Mouse (Mus musculus) embryonic facial prominence, embryonic 10.5 days (tissue): ENCODE data around the gene Cracr2a. TPM values are rescaled to one million over a fixed set of nuclear protein-coding genes. Genes with fewer than 3 reads are reported as not detected.

Experiments used
- DNase-seq: peaks from one replicate; pipeline ENCODE4 v3.0.0-alpha.2; 2017; ENCODE audit warnings: low spot score
- H3K27ac ChIP-seq: fragments of 300-500 bp; sonication (generic); replicated peaks from 2 replicates; pipeline ENCODE4 v1.5.1; 2016; ENCODE audit warnings: mild to moderate bottlenecking
- H3K27me3 ChIP-seq: fragments of 300-500 bp; sonication (generic); replicated peaks from 2 replicates; pipeline ENCODE4 v1.6.1; 2016; ENCODE audit warnings: low read depth, mild to moderate bottlenecking; ENCODE audit not compliant: poor library complexity, severe bottlenecking
- H3K36me3 ChIP-seq: fragments of 300-500 bp; sonication (generic); replicated peaks from 2 replicates; pipeline ENCODE4 v1.6.1; 2016; ENCODE audit warnings: mild to moderate bottlenecking, moderate library complexity
- H3K4me1 ChIP-seq: fragments of 300-500 bp; sonication (generic); 2 replicates; pipeline ENCODE4 v1.6.1; 2016
- H3K4me3 ChIP-seq: fragments of 300-500 bp; sonication (generic); 2 replicates; pipeline ENCODE4 v1.5.1; 2016; ENCODE audit warnings: mild to moderate bottlenecking, moderate library complexity
- H3K9me3 ChIP-seq: fragments of 300-500 bp; sonication (generic); 2 replicates; pipeline ENCODE4 v1.6.1; 2016; ENCODE audit warnings: mild to moderate bottlenecking
- WGBS: fragments of 180-500 bp; shearing (Covaris S2); methylation state at CpG from one replicate; pipeline ENCODE4 v1.1.7; 2016; 5-methylcytosine and 5-hydroxymethylcytosine counted together
- polyA plus RNA-seq: library from polyadenylated mRNA; unstranded; fragments of >200 nt; fragmentation: Nextera tagmentation; extraction: Ambion mirVana; gene quantifications from 2 replicates; pipeline ENCODE4 v1.2.1, GENCODE M21; 2016

Gene Cracr2a
- polyA plus RNA-seq, 1 experiment from 2014 or later = 1.2 TPM

- WGBS = 77% methylated on average over 2 of the region's 2 CpGs
- DNase-seq = no peak
- Histone ChIP-seq H3K4me3 (no peak overlapping the region), H3K36me3 (no peaks in the 10 kb centered on the region), H3K27ac (no peak overlapping the region), H3K27me3 (peaks cover 21% of the 10 kb centered on the region), H3K9me3 (no peaks in the 10 kb centered on the region), H3K4me1 (0 out of 2 replicates have a peak, but pooled peaks cover 9% of the 10 kb centered on the region)
These were observed 23.0 kb upstream of the Cracr2a start for GRCm38 (mm10) chr6:127538118-127538517.

GRCm38 (mm10) chr6:127539226-127539625 is 21.9 kb upstream of the Cracr2a start:
- no peak for DNase-seq
- H3K4me3 ChIP-seq = no peak overlapping the region
- H3K4me1 ChIP-seq = 0 out of 2 replicates have a peak, but pooled peaks cover 9% of the 10 kb centered on the region
- H3K9me3 ChIP-seq = no peaks in the 10 kb centered on the region
- no peaks in the 10 kb centered on the region for H3K36me3 ChIP-seq
- H3K27me3 ChIP-seq = peaks cover 28% of the 10 kb centered on the region
- H3K27ac ChIP-seq = no peak overlapping the region
- WGBS = 89% methylated on average over 4 of the region's 4 CpGs

- WGBS = 70% methylated on average over 5 of the region's 5 CpGs
- Histone ChIP-seq H3K9me3 (no peaks in the 10 kb centered on the region), H3K27me3 (peaks cover 29% of the 10 kb centered on the region), H3K27ac (no peak overlapping the region), H3K4me3 (no peak overlapping the region), H3K4me1 (0 out of 2 replicates have a peak, but pooled peaks cover 9% of the 10 kb centered on the region), H3K36me3 (no peaks in the 10 kb centered on the region)
- DNase-seq = no peak
These were observed 21.5 kb upstream of the Cracr2a start for GRCm38 (mm10) chr6:127539659-127540058.

GRCm38 (mm10) chr6:127540517-127540916 is 20.6 kb upstream of the Cracr2a start:
- 72% methylated on average over 4 of the region's 4 CpGs for WGBS

GRCm38 (mm10) chr6:127541617-127542374 is 19.3 kb upstream of the Cracr2a start:
- Histone ChIP-seq H3K9me3 (no peaks in the 10 kb centered on the region), H3K36me3 (no peaks in the 10 kb centered on the region), H3K27ac (no peak overlapping the region), H3K4me3 (peak overlapping the region; percentile 2; the same call in 1 of the 2 replicates), H3K27me3 (peaks cover 29% of the 10 kb centered on the region), H3K4me1 (0 out of 2 replicates have a peak, but pooled peaks cover 9% of the 10 kb centered on the region)
- WGBS = 39% methylated on average over 18 of the region's 18 CpGs
- peak; percentile 62 for DNase-seq

More at GRCm38 (mm10) chr6:127540517-127540916, 20.6 kb upstream of the Cracr2a start:
- Histone ChIP-seq H3K9me3 (no peaks in the 10 kb centered on the region), H3K27ac (no peak overlapping the region), H3K36me3 (no peaks in the 10 kb centered on the region), H3K4me1 (0 out of 2 replicates have a peak, but pooled peaks cover 9% of the 10 kb centered on the region), H3K27me3 (peaks cover 29% of the 10 kb centered on the region), H3K4me3 (no peak overlapping the region)
- DNase-seq = no peak

GRCm38 (mm10) chr6:127546676-127547075 is 14.5 kb upstream of the Cracr2a start:
- Histone ChIP-seq H3K27ac (no peak overlapping the region), H3K4me3 (no peak overlapping the region), H3K36me3 (no peaks in the 10 kb centered on the region), H3K27me3 (peaks cover 19% of the 10 kb centered on the region), H3K9me3 (no peaks in the 10 kb centered on the region), H3K4me1 (0 out of 2 replicates have a peak, but pooled peaks cover 9% of the 10 kb centered on the region)
- WGBS = 79% methylated on average over 4 of the region's 4 CpGs
- no peak for DNase-seq

GRCm38 (mm10) chr6:127552940-127553339 is 8.2 kb upstream of the Cracr2a start:
- no peaks in the 10 kb centered on the region for H3K4me1 ChIP-seq
- no peaks in the 10 kb centered on the region for H3K36me3 ChIP-seq
- no peaks in the 10 kb centered on the region for H3K27me3 ChIP-seq
- H3K27ac ChIP-seq = no peak overlapping the region
- 86% methylated on average over 4 of the region's 4 CpGs for WGBS
- H3K4me3 ChIP-seq = no peak overlapping the region
- peaks cover 7% of the 10 kb centered on the region; the same call in 1 of the 2 replicates for H3K9me3 ChIP-seq
- no peak for DNase-seq

GRCm38 (mm10) chr6:127555553-127555952 is 5.6 kb upstream of the Cracr2a start:
- Histone ChIP-seq H3K36me3 (no peaks in the 10 kb centered on the region), H3K4me3 (no peak overlapping the region), H3K9me3 (peaks cover 7% of the 10 kb centered on the region; the same call in 1 of the 2 replicates), H3K27me3 (peaks cover 6% of the 10 kb centered on the region; the same call in 1 of the 2 replicates), H3K27ac (no peak overlapping the region), H3K4me1 (peaks cover 4% of the 10 kb centered on the region)
- DNase-seq = no peak
- 79% methylated on average over 6 of the region's 6 CpGs for WGBS

GRCm38 (mm10) chr6:127560872-127561230 is 287 bp upstream of the Cracr2a start:
- no peaks in the 10 kb centered on the region for H3K36me3 ChIP-seq
- 11% methylated on average over 7 of the region's 7 CpGs for WGBS
- H3K4me3 ChIP-seq = peak overlapping the region; percentile 67
- no peaks in the 10 kb centered on the region for H3K9me3 ChIP-seq
- no peak for DNase-seq
- peak overlapping the region; percentile 85 for H3K27ac ChIP-seq
- H3K4me1 ChIP-seq = peaks cover 18% of the 10 kb centered on the region
- peaks cover 7% of the 10 kb centered on the region; the same call in 1 of the 2 replicates for H3K27me3 ChIP-seq

DNA sequence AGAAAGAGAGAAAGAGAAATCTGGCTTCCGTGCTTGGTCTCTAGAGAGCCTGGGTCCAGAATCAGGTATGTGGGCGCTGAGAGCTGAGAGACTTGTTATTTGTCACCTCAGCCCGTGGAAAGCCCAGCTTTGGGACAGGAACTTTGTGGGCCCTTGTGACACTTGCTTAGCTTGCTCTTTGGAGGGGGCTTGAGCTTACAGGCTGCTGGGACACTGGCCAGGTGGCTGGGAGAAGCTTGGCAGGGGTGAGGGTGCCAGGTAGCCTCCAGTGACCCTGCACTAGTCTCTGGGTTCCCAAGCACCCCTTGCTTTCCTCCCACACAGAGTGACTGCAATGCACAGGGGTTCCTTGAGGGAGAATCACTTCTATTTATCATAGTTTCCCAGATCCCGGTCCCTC is 2.4 kb downstream of the Cracr2a start:
- no peak for DNase-seq
- H3K27me3 ChIP-seq = peaks cover 7% of the 10 kb centered on the region; the same call in 1 of the 2 replicates
- WGBS = 73% methylated on average over 4 of the region's 4 CpGs
- H3K36me3 ChIP-seq = no peaks in the 10 kb centered on the region
- peaks cover 18% of the 10 kb centered on the region for H3K4me1 ChIP-seq
- no peak overlapping the region for H3K27ac ChIP-seq
- H3K4me3 ChIP-seq = no peak overlapping the region
- H3K9me3 ChIP-seq = no peaks in the 10 kb centered on the region

DNA sequence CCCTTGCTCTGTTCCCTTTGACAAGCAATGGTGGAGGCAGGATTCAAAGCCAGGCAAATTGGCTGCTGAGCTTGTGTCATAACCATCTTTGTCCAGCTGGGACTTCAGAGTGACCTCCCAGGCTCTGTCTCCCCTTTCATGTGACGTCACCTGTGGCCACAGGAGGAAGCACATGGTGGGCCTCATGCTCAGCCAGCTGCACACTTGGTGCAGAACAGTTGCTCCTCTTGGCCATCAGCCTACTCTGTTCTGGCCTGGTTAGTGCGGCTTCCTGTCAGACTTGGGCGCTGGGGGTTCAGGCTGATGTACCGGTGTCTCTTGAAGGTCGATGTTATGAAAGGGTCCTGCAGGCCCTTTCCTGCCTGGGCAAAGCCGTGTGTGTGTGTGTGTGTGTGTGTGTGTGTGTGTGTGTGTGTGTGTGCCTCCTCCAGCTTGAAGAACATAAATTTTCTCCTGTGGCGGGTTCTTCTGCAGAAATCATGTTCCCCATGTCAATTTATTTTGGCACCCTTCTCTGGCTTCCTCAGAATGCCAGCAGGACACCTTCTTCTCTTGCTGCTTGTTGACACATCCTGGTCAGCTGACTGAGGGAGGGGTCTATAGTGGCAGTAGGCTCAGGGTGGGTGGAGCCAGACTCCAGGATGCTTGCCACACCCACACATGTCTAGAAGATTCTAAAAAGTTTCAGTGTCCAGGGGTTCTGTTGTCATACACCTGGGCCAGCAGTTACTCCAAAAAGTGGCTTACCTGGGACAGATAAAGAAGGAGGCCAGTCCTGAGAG is 5.0 kb downstream of the Cracr2a start:
- no peak for DNase-seq

GRCm38 (mm10) chr6:127571849-127572550 is 10.9 kb downstream of the Cracr2a start:
- H3K36me3 ChIP-seq = no peaks in the 10 kb centered on the region
- 74% methylated on average over 8 of the region's 8 CpGs for WGBS
- H3K4me3 ChIP-seq = no peak overlapping the region
- no peak for DNase-seq
- H3K9me3 ChIP-seq = no peaks in the 10 kb centered on the region
- no peaks in the 10 kb centered on the region for H3K27me3 ChIP-seq
- H3K27ac ChIP-seq = no peak overlapping the region
- no peaks in the 10 kb centered on the region for H3K4me1 ChIP-seq

More for the DNA sequence above, 5.0 kb downstream of the Cracr2a start:
- Histone ChIP-seq H3K4me3 (no peak overlapping the region), H3K36me3 (no peaks in the 10 kb centered on the region), H3K4me1 (peaks cover 8% of the 10 kb centered on the region), H3K9me3 (no peaks in the 10 kb centered on the region), H3K27ac (no peak overlapping the region), H3K27me3 (no peaks in the 10 kb centered on the region)
- WGBS = 90% methylated on average over 7 of the region's 7 CpGs
